Mouse (Mus musculus) lung, postnatal 14 days (tissue): ENCODE measurements around the gene 6330409D20Rik.

ENCODE experiments used
- DNase-seq: peaks from one replicate; pipeline ENCODE4 v3.0.0; 2021

The 6330409D20Rik gene

GRCm38 (mm10) chr2:32740916-32741272 is at the start of gene 6330409D20Rik:
Gene 6330409D20Rik (minus strand): TSS chr2:32741016.
- no peak for DNase-seq

GRCm38 (mm10) chr2:32788581-32788980 is 47.8 kb upstream of the 6330409D20Rik start:
- no peak for DNase-seq

DNA sequence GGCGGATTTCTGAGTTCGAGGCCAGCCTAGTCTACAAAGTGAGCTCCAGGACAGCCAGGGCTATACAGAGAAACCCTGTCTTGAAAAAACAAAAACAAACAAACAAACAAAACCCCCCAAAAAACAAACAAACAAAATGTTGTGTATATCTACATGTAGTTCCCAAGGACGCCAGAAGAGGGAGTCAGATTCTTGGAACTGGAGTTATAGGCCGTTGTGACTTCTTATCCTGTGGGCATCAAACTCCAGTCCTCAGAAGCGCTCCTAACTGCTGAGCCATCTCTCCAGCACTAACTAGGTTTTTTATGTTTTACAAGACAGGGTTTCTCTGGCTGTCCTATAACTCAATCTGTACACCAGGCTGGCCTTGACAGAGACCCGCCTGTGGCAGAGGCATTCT is 46.4 kb upstream of the 6330409D20Rik start:
- peak; percentile 49 for DNase-seq

DNA sequence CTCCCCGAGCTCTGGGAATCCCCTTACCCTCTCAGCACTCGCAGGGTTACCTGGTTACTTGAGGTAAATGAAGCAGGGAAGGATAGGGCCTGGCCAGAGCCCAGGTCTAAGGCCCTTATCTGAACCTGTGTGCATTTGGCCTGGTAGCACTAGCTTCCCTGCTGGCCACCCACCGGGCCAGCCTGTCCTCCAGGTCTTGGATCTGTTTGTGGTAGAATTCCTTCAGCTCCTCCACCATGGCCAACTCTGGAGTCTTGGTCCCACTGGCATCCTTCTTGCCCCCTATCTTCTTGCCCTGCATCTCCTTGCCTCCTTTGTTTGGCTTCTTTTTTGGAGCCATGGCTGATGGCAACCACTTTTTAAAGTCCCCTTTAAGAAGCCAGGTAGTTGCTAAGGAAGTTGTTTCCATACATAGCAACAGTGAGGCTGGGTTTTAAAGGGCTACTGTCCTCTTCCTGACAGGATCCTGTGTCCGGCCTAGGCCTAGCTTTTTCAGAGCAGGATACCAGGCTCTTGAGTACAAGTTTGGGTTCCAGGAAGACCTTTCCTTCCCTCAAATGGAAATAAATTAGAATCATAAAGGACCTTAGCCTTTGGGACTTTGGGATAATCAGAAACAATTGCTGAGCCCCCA is 43.3 kb upstream of the 6330409D20Rik start, which contains the start of gene Cfap157:
Cfap157 (minus strand) TSS at position 381 of the 634 bp plus-strand sequence.
- peak; percentile 30 for DNase-seq

- DNase-seq = no peak
These were observed 40.9 kb upstream of the 6330409D20Rik start for GRCm38 (mm10) chr2:32781710-32782109.

GRCm38 (mm10) chr2:32779714-32780113 is 38.9 kb upstream of the 6330409D20Rik start:
- no peak for DNase-seq

DNA sequence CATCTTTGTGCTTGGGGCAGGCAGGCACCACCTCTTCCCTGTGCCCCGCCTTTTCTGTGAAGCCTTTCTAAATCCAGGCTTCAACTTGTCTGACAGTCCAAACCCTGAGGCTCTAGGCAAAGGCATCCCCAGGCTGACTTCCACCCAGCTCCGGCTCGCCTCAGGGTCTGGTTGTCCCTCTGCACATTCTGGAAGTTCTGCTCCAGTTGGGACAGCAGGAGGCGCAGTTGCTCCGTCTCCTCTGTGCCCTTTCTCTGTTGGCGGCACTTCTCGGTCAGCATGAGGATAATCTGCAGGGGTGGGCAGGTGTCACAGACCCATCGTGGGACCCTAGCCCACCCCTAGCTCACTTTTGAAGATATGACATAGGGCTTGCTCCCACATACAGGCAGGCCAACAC is 38.3 kb upstream of the 6330409D20Rik start:
- DNase-seq = peak; percentile 84

DNA sequence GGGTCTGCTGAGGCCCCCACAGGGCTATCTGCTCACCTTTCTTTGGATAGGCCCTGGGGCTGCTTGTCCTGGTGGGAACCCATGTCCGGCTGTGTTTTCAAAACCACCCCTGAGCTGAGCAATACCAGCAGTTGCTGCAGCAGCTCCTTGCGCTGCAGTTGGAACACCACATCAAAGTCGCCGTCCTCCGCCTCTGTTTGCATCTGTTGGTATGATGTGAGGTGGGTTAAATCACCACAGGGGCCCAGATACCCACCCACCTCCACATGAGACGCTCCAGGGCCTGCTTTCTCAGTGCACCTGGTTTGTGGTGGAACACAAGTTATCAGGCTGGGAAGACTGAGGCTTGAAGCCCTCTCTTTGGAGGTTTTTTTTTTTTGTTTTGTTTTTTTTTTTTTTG is 37.3 kb upstream of the 6330409D20Rik start:
- DNase-seq = no peak

- DNase-seq = no peak
These were observed 35.4 kb upstream of the 6330409D20Rik start for GRCm38 (mm10) chr2:32776192-32776591.

DNA sequence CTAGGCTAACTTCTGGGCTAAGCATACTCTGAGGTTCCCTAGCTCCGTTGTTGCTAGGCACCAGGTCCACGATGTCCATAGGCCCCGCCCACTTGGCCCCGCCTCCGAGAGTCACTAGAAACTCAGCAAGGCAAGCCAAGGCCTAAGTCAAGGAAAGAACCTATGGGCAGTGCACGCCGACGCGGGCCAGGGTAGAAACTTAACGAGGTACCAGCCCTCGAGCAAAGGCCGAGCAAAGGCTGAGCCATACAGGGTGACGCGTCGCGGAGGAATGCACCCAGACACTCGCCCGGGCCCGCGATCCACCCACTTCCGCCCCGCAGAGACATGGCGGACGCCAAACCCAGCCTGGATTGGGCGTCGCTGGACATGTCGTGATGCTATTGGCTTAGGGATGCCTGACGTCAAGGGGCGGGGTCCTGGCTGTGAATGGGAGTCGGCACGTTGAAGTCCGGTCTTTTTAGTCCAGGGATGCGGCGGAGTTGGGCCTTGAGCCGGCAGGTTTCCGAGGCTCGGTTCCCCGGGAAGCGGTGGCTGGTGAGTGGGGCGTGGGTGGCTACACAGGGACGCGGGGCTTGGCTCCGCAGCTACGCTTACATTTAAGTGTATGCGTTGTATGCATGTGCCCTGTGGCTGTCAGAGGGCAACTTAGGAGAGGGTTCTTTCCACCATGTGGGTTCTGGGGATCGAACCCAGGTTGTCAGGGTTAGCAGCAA is 34.7 kb upstream of the 6330409D20Rik start, which contains the start of the genes Ttc16 and Ptrh1:
Ttc16 (minus strand) TSS at position 275 of the 716 bp plus-strand sequence.
Ptrh1 (plus strand) TSS at position 428 of the 716 bp plus-strand sequence.
- DNase-seq = peak; percentile 98

DNA sequence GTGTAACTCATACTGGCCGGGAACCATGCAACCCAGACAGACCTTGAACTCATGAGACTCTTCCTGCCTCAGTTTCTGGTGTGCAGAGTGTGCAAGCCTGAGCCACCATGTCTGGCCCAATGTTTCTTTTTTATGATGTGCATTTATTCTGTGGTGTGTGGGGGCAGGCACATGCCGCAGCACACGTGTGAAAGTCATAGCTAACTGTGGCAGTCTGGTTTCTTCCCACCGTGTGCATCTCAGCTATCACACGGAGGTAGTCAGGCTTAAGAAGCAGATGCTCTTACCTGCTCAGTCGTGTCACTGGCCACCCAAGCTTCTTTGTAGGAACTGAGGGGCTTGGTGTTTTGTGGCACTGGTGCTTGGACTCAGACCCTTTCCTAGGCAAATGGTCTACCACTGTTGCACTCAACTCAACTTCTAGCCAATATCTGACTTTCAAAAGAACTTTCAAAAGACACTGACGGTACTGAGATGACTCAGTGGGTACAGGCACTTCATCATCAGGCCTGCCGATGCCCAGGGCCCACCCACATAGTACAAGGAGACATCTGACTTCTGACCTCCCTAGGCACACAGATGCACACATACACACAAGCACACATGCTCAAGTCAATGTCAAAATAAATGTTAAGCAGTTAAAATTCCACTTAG is 31.9 kb upstream of the 6330409D20Rik start:
- DNase-seq = no peak

DNA sequence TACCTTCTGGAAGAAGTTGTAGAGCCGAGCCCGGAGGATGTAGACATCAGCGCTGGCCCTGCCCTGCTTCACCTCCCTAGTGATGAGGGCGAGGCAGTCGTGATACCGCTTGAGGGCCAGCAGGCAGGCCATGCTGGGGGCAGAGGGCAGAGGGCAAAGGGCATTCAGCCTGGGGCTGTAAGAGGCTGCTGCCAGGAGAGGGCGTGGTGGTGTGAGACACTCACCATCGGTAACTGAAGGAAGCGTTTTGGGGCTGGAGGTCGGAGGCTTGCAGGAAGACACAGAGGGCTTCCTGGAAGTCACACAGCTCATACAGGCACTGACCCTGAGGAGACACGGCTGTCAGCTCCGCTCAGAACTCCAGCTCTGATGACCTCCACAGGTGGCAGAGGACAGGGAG is 31.1 kb upstream of the 6330409D20Rik start:
- DNase-seq = no peak

- no peak for DNase-seq
These were observed 28.7 kb upstream of the 6330409D20Rik start for GRCm38 (mm10) chr2:32769327-32770085.

DNA sequence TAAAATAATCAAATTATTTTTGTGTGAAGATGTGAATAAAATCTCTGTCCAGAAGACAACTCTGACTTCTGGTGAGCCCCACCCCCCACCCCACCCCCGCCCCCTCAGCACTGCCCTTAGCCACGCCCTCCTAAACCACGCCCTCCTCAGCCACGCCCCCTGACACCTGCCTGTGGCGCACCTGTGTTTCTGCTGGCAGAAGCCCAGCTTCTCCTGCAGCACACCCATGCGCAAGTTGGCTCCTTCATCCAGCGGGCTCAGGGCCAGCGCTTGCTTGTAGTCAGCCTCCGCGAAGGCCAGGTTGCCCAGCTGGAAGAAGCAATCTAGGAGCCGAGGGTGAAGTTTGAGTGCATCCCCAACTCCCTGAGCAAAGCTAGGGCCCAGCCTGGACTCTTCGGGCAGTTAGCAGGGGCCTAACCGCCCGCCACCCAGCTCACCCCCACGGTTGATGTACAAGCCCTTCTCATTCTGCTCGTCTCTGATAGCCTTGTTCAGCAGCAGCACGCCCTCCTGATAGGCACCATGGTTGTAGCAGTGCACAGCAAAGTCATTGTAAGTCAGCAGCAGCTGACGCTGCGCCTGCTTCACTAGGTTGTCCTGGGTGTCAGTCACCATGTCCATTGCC is 28.0 kb upstream of the 6330409D20Rik start:
- peak; percentile 66 for DNase-seq

GRCm38 (mm10) chr2:32767241-32767640 is 26.4 kb upstream of the 6330409D20Rik start:
- DNase-seq = no peak

DNA sequence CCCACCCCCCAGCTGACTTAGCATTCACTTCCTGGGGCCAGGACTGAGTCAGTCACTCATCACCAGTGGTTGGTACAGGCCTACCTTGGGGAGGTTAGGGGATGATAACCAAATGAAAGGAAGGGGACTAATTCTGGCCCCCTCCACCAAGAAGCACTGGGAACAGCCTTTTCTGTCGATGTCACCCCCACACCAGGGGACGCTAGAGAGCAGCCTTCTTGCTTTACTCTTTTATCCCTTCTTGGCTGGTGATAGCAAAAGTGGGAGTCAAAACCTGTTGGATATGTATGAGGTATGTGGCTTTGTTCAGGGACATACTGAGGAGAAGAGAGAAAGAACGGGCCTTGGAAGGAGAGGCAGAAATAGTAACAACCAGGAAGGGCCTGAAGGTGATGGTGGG is 22.5 kb upstream of the 6330409D20Rik start:
- no peak for DNase-seq

DNA sequence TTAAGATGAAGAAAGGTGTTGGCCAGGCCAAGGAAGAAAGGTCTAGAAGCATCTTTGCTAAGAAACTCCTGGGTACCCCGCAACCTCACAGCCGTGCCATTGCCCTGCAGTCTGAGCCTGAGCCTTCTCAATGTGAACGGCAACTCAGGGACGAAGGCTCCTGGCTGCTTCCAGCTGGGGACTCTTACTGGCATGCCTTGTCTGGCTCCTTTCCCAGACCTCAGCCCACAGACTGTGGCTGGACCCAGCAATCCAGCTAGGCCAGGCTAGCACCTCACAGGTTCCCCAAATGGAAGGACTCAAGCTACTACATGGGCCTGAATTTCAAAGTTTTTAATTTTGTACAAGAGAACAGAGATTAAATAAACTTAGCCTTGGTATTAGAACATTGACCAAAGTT is 21.0 kb upstream of the 6330409D20Rik start:
- no peak for DNase-seq

DNA sequence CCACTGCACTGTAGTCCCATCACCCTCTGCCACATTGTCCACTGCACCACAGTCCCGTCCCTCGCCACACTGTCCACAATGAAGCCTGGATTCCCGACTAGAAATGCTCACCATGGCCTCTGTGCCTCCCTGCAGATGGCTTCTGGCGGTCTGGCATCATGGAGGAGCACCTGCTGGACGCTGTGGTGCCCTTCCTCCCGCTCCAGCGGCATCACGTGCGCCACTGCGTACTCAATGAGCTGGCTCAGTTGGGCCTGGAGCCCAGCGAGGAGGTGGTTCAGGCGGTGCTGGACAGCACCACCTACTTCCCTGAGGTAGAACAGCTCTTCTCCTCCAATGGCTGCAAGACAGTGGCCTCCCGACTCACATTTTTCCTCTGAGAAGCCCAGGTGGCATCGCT is 20.5 kb upstream of the 6330409D20Rik start:
- DNase-seq = no peak

GRCm38 (mm10) chr2:32759001-32759400 is 18.2 kb upstream of the 6330409D20Rik start:
- no peak for DNase-seq

- DNase-seq = no peak
These were observed 17.7 kb upstream of the 6330409D20Rik start for GRCm38 (mm10) chr2:32758503-32758902.

- DNase-seq = peak; percentile 98
These were observed 16.4 kb upstream of the 6330409D20Rik start, which contains the start of gene Tor2a for GRCm38 (mm10) chr2:32757056-32757845. Gene Tor2a (plus strand): TSS chr2:32757234.

DNA sequence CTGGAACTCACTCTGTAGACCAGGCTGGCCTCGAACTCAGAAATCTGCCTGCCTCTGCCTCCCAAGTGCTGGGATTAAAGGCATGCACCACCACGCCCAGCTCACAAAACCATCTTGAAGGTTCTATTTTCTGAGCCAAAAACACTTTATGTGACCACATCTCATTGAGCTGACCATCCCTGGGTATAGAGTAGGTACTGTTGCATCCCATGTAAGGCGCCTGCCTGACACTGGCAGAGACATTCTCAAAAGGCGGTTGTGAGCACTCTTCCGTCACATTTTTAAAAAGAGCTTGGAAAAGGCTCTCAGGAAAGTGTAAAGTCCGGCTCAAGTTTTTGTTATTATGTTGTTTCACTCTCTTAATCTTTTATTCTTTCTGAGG is 15.8 kb upstream of the 6330409D20Rik start:
- DNase-seq = no peak
